Mouse (Mus musculus) kidney, adult 11 months (tissue): ENCODE results near the gene Mpped2.

Experiments used
- DNase-seq: peaks from one replicate; pipeline ENCODE4 v3.0.0; 2022

The Mpped2 gene

GRCm38 (mm10) chr2:106692783-106693701 lies at the start of gene Mpped2:
TSS of gene Mpped2 (plus strand) at chr2:106693269.
- DNase-seq: peak; percentile 35

GRCm38 (mm10) chr2:106644782-106645181 lies 48.3 kb upstream of the Mpped2 start:
- DNase-seq: no peak

DNA sequence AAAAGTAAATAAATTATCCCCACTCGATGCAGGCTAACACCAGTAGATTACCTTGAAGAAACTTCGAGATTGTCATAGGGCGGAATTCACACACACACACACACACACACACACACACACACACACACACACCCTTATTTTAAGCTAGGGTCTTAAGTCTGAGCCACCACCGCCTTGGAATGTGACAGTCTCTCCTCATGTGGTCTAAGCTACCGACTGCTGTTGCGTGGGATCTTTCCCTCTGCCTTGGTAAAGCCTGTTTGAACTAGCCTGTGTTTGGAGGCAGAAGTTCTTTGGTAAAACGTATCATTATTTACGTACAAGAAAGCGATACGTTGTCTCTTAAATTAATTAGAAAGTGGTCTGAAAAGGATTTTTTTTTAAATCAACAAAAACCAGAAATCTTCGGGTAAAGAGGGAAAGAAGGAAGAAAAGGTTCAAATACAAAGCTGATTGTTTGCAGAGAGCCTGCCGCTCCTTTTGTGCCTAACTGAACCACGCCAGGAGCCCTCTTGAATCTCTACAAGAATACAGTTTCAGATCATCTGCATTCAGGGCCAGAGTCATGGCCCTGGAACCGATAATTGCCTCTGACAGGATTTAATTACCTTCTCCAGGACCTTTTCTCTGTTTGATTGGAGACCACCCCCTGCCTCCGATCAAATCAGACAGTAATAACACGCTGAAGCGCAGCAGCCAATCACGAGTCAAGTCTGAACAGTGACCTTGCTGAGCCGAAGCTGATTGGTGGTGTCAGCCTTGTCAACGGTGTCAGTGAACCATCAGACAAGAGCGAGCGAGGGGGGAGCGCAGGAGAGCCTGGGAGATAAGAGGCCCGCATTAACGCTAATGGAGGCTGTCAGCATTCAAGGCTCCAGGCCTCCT lies 43.1 kb upstream of the Mpped2 start:
- DNase-seq: peak; percentile 70

DNA sequence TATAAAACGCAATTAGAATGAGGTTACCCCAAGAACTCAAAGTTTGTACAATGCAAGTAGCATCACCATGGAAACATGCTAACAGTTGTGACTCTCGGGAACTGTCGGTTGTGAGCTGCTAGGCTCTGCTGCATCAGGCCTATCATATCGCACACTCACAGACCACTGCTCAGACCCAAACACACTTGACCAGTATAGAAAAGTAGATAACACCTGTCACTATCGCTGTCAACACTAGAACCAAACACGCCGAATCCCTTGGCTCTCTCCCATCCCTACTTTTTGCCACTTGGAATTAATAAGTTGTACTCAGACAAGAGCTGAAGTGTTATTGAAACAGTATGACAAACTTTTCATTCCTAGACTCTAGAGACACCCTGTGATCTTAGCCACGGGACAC lies 40.9 kb upstream of the Mpped2 start:
- DNase-seq: no peak

DNA sequence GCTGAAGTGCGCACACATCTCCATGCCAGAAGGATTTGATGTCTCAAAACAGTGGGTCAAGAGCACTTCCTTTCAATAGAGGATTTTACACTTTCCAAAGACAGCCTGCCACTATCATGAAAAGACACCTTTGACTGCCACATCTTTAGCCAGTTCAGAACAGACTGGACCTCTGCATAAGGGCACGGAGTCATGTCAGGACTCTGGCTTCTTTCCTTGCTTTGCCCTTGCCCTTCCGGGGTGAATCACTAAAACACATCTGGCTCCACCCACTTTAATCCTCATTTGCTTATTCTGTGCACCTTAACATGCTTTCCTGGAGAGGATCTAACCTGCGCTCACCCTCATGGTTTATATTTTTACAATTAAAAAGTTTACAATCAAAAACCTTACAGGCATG lies 40.3 kb upstream of the Mpped2 start:
- no peak for DNase-seq

DNA sequence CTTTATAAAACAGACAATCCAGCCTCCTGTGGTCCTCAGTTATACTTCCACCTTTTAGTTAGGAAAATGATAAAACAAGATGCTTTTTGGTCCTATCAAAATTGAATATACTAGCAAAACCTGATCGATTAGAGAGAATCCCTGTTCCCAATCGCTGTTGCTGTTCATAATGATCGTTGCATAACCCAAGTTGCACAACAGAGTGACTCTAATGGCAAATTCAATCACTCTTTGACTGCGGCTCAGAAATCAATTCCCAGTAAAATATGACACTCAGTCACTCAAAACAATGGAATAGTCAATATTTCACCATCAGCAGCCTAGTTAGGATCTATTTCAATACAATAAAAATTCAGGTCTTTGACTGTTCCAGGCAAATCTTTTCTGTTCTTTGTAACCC lies 39.8 kb upstream of the Mpped2 start:
- no peak for DNase-seq

DNA sequence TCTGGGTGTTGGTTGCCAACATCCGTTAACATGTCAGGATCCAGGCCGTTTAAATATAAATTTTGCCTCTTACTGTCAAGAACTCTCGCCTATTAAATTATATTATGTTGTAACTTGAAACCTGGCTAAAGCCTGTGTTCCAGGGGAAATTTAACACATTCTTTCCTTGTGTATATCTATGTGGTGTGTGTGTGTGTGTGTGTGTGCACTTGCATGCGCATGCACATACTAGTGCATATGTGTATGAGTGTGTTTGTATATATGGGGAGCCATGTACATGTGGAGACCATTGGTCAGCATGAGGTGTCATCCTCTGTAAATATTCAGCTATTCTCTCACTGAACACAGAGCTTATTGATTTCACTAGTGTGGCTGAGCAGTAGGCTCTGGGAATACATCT lies 37.8 kb upstream of the Mpped2 start:
- no peak for DNase-seq

- DNase-seq: no peak
Measured at GRCm38 (mm10) chr2:106665271-106665670, 27.8 kb upstream of the Mpped2 start.

DNA sequence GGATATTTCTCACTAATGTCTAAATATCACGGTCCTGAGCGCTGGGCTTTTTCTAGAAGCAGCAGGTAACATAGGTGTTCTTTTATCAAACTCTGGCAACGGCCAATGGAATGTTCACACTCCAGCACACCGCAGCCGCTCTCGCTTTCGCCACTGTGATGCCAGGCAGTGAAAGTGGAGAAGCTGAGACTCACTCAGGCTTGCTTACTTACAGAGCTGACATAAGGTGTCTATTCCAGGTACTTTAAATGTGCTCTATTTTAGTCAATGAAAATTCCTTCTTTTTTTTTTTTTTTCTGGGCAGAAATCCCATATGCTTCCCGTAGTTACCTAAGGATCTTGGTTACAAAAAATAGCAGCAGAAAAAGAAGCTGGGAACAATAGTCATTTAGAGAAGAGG lies 18.8 kb upstream of the Mpped2 start:
- DNase-seq: no peak

DNA sequence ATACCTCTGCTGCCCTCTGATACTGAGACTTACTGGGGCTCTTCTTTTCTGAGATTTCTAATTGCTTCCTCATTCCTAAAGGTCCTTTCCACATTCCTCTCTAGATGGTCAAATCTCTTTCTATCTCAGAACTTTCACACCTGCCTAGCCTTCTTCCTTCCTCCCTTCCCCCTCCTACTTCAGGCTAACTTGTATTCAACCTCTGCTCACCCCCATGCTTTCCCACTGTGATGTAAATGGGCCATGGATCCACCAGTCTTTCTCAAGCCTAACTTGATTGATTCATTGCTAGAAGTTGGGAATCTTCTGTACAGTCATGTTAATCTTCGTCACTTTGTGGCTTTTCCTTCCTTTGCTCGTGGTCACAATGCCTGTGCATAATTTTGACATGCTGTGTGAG lies 15.6 kb upstream of the Mpped2 start:
- no peak for DNase-seq

GRCm38 (mm10) chr2:106679720-106680455 lies 13.2 kb upstream of the Mpped2 start:
- DNase-seq: no peak

DNA sequence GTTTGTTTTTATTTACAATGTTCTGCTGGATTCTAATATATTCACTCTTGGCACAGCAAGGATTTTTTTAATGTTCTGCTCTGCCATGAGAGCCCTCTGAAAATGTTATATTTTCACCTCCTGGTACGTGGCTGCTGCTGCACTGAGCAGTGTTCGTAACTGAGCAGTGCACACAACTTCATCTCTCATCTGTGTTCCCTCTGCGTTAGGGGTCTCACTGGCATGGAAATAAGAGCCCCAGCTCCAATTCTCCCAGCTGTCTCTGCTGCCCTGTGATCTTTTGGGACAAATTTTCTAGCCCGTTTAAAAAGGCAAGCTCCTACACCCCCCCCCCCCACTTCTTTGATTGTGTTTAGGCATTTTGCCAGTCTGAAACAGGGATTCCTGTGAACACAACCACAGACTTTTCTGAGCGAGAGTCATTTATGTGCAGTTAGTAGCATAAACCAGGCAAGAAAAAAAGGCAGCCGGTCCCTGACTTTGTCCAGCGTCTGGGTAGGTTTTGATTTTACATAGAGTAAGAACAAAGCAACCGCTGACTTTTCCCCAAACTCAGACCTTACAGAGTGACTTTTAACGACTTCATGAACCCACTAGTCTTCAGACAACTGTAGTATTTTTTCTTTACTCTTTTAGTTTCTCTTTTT lies 9.8 kb upstream of the Mpped2 start:
- no peak for DNase-seq

GRCm38 (mm10) chr2:106683832-106684231 lies 9.2 kb upstream of the Mpped2 start:
- no peak for DNase-seq

GRCm38 (mm10) chr2:106691753-106692363 lies 1.2 kb upstream of the Mpped2 start:
- DNase-seq: no peak

DNA sequence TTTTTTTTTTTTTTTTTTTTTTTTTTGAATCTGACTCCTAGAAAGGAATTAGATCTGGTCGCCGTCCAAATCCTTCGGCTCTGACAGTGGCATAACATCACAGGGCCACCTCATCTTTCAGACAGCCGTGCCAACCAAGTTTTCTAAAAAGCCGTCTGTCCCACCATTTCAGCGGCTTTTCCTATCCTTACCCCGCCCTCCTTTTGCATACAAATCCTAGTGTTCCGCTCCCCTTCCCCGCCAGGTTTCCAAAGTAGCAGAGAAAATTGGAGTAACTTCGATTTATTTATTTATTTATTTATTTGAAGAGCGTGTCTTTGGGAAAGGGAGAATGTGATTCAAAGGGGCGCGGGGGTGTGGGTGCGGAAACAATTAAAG lies 675 bp upstream of the Mpped2 start:
- DNase-seq: no peak

GRCm38 (mm10) chr2:106693702-106694566 lies 865 bp downstream of the Mpped2 start:
- peak; percentile 33 for DNase-seq

- DNase-seq: no peak
Measured at GRCm38 (mm10) chr2:106694567-106694885, 1.5 kb downstream of the Mpped2 start.

DNA sequence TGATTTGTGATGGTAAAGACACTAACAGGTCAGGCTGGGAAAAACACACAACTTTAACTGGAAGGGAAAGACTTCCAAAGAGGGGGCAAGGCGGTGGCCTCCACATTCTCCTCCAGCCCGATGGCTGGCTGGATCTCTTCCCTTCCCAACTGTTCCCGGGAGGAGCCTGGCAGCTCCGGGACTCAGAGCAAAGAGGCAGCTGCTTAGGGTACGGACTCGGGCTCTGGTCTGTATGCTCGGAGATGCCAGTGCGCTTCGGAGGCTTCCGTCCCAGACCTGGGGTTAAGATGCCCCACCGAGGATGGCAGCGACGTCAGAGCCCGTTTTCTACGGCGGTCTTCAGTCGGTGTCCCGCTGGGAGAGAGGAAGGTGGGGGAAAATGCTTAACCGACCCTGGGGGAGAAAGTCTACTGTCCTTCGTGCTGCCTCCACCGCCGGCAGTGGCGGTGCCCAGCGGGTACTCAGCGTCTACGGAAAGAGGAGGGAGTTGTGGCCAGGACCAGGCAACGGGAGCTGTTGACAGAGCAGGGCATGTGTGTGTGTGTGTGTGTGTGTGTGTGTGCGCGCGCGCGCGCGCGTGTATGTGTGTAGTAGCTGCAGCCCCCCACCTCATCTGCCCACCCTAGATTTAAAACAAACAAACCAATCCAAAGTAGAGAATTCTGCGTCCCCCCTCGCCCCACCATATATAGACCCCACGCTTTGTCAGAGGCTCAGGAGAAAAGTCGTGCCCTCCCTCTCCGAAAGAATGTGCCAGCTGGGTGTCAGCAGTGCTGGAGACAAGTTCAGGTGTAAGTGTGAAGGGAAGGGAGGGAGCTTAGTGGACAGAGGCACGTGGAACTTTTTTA lies 2.0 kb downstream of the Mpped2 start:
- DNase-seq: no peak

- DNase-seq: no peak
Measured at GRCm38 (mm10) chr2:106695734-106696022, 2.6 kb downstream of the Mpped2 start.

GRCm38 (mm10) chr2:106696372-106696771 lies 3.3 kb downstream of the Mpped2 start:
- no peak for DNase-seq

DNA sequence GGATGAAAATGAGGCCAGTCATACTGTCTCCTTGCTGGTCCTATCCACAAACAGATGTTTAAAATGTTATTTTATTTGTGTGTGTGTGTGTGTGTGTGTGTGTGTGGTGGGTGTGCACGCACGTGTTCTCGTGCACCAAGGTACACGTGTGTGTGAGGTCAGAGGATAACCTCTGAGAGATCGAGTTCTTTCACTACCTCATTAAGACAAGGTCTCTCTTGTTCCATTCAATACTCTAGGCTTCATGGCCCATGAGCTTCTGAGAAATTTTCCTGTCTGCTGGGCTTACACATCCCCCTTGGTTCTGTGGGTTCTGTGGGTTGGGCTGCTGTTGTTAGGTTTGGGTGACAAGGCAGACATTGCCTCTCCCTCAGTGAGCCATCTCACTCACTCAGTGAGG lies 12.6 kb downstream of the Mpped2 start:
- DNase-seq: no peak
